Mouse (Mus musculus) layer of hippocampus, postnatal 14 days (tissue): ENCODE measurements around the gene Olfr1020. TPM values are rescaled to one million over a fixed set of nuclear protein-coding genes. Genes with fewer than 3 reads are reported as not detected.

Experiments
- DNase-seq, 2 experiments: peaks; one replicate each; pipeline ENCODE4 v3.0.0; 2021 to 2022; ENCODE audit warnings: low spot score in 2 of 2, mixed read lengths in 1 of 2
- long read RNA-seq, 2 experiments: library from polyadenylated mRNA; stranded (forward); transcript quantifications; one replicate each; pipeline ENCODE4 v2.0.0; 2021
- total RNA-seq, 2 experiments: library from RNA; stranded (reverse); gene quantifications; 2 replicates each; pipeline ENCODE4 v1.2.3; 2021

The Olfr1020 gene
- not detected for total RNA-seq
- long read RNA-seq, experiment 1 = 0 reads
- long read RNA-seq, experiment 2 = 0 reads

DNA sequence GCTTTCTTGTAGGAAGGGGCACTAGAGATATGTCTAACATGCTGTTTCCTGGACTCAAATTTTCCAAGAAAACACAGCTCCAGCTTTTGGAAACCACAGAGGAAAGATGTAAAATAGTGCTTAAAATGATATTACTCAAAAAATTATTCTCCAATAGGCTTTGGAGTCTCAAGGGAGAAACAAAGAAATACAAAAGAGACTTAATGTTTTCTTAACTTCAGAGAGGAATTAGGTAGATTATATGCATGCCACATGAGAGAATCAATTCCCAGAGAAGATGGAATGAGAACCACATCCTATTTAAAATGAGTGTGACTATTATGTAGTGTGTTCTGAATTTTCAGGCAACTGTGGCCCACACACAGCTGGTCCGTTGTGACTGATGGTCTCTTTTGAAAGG lies at the start of gene Olfr1020:
Gene Olfr1020, plus strand, starts transcription at position 301 of the 400 bp plus-strand sequence.
- no peak for DNase-seq

DNA sequence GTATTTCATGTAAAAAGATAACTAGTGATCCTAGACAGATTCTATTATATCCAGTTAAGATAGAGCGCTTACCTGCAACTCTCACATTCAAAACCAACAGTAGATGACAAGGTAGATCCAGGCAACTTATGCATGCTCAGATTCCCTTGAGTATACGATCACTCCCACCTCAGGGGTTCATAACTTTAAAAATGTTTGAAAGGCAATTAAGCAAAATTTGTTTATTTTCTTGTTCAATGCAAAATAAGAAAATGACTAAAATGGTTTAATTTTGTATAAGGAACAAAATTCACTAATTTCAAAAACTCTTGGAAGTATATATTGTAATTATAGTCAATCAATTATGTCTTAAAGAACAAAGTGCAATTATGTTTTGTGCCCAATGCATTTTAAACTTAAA lies 44.4 kb upstream of the Olfr1020 start, which contains the start of gene Olfr1016:
Gene Olfr1016, minus strand, starts transcription at position 101 of the 400 bp plus-strand sequence.
- DNase-seq = no peak

DNA sequence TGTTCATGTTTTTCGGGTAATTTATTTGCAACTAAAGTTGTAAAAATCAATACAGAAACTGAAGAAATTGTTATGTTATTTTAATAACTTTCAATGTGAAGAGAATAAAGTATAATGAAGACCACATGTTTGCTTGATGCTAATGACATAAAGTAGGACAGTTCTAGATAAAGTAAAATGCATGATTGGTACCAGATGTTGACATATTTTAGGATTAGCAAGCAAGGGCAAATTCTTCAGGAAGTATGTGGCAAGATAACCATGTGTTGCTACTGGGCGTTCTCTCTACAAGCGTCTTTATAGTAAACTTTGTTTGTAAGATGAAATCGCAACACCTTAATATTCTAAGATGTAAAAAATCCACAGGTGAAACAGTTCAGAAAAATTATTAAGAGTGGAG lies 42.3 kb upstream of the Olfr1020 start:
- no peak for DNase-seq

DNA sequence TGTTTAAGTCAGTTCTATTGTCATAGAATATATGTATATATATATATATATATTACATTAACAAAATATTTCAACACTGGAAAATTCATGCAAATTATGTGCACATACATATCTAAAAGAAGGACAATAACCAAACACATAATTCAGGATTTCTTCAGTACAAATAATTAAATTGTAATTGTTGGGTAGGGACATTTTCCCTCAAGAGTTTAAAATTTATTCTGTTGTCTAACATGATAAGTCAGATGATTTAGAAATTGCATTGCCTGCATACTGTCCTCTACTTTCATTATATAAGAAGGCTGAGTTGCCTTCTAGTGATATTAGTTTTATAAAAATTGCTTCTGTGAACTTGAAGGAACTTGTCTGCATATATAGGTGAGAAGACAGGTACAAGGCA lies 28.7 kb upstream of the Olfr1020 start, which contains the start of gene Olfr1018:
Gene Olfr1018, plus strand, starts transcription at position 301 of the 400 bp plus-strand sequence.
- DNase-seq = no peak

DNA sequence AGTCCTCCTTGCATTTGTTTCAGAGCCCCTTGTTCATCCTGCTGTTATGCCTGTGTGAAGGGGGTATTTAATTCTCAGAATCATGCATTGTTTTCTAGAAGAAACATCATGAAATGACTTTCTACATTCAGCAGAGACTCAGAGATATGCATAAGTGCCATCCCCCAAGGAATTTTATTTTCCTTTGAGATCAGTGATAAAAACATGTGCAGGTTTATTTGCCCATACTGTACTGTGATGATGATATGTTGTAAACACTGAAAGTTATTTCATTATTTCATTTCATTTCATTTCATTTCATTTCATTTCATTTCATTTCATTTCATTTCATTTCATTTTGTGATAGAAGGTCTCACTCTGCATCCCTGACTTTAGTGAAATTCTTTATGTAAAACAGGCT lies 1.4 kb upstream of the Olfr1020 start, which contains the start of gene Olfr1019:
Gene Olfr1019, minus strand, starts transcription at position 101 of the 400 bp plus-strand sequence.
- DNase-seq = no peak

DNA sequence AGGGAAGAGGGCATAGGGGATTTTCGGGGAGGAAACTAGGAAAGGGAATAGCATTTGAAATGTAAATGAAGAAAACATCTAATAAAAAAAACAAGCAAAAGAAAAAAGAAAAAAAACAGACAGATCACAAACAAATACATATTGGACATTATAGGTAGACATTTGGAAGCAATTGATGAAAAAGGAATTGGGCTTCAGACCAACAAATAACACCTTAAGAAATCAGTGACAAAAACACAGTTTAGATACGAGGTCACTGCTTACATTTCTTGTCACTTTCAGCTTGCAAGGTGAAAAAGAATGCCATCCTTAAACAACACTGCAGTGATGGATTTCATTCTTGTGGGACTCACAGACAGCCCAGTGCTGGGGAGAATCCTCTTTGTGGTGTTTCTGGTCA lies 21.5 kb downstream of the Olfr1020 start, which contains the start of gene Olfr1022:
Gene Olfr1022, plus strand, starts transcription at position 301 of the 400 bp plus-strand sequence.
- no peak for DNase-seq

DNA sequence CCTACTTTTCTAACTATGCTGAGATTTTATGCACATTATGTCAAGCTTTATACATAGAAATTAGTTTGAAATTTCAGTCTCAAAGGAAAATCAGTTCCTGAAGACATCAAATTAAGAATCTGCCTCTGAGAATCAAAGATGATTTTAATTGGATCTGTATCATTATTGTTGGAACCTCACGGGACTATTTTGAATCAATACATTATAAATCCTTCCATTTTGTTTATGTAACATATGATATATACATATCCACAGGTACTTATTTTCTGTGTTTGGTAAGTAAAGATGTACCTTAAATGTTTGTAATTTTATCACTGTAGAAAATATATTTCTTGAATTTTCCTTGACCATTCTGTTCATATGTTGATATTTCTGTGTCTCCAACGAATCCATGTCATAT lies 38.5 kb downstream of the Olfr1020 start, which contains the start of gene Olfr1023:
Gene Olfr1023, plus strand, starts transcription at position 301 of the 400 bp plus-strand sequence.
- no peak for DNase-seq

Other genes starting within 250 kb of the Olfr1020 start
- gene Olfr1000, start 235.1 kb upstream of the Olfr1020 start, total RNA-seq = not detected
- not detected for gene Olfr1002, start 196.3 kb upstream of the Olfr1020 start, total RNA-seq
- not detected for gene Olfr154, start 182.6 kb upstream of the Olfr1020 start, total RNA-seq
- not detected for gene Olfr1006, start 168.3 kb upstream of the Olfr1020 start, total RNA-seq
- gene Olfr1008, start 157.6 kb upstream of the Olfr1020 start, total RNA-seq = not detected
- not detected for gene Olfr1009, start 131.6 kb upstream of the Olfr1020 start, total RNA-seq
- not detected for gene Olfr1012, start 84.3 kb upstream of the Olfr1020 start, total RNA-seq
- not detected for gene Olfr1013, start 79.9 kb upstream of the Olfr1020 start, total RNA-seq
- gene Olfr1014, start 74.3 kb upstream of the Olfr1020 start, total RNA-seq = not detected
- not detected for gene Olfr1015, start 65.0 kb upstream of the Olfr1020 start, total RNA-seq
- not detected for gene Olfr1016, start 44.5 kb upstream of the Olfr1020 start, total RNA-seq
- not detected for gene Olfr1018, start 28.6 kb upstream of the Olfr1020 start, total RNA-seq
- gene Olfr1019, start 1.5 kb upstream of the Olfr1020 start, total RNA-seq = not detected
- gene Olfr1022, start 21.6 kb downstream of the Olfr1020 start, total RNA-seq = not detected
- gene Olfr1023, start 38.6 kb downstream of the Olfr1020 start, total RNA-seq = not detected
- not detected for gene Olfr1024, start 58.0 kb downstream of the Olfr1020 start, total RNA-seq
- gene Olfr1025-ps1, start 68.2 kb downstream of the Olfr1020 start, total RNA-seq = not detected
- not detected for gene Olfr1026, start 74.5 kb downstream of the Olfr1020 start, total RNA-seq
- gene Olfr1028, start 103.4 kb downstream of the Olfr1020 start, total RNA-seq = not detected
- not detected for gene Olfr1029, start 126.9 kb downstream of the Olfr1020 start, total RNA-seq
- gene Olfr1030, start 132.2 kb downstream of the Olfr1020 start, total RNA-seq = not detected
- gene Olfr1031, start 143.3 kb downstream of the Olfr1020 start, total RNA-seq = not detected
- not detected for gene Olfr1032, start 158.5 kb downstream of the Olfr1020 start, total RNA-seq
- gene Olfr1033, start 173.6 kb downstream of the Olfr1020 start, total RNA-seq = not detected
- gene Olfr1034, start 198.8 kb downstream of the Olfr1020 start, total RNA-seq = not detected
- not detected for gene Olfr1036, start 227.0 kb downstream of the Olfr1020 start, total RNA-seq
- gene Olfr1037, start 240.4 kb downstream of the Olfr1020 start, total RNA-seq = not detected